Mouse (Mus musculus) embryonic facial prominence, embryonic 10.5 days (tissue): ENCODE measurements around the gene 4932414N04Rik. TPM values are rescaled to one million over a fixed set of nuclear protein-coding genes. Genes with fewer than 3 reads are reported as not detected.
"Not testable (repeated sequence)": the region's sequence is repeated elsewhere in the genome, so short reads cannot be mapped to it uniquely, and the experiment has no call there.

Experiments used
- DNase-seq: peaks from one replicate; pipeline ENCODE4 v3.0.0-alpha.2; 2017; ENCODE audit warnings: low spot score
- H3K27ac ChIP-seq: fragments of 300-500 bp; sonication (generic); replicated peaks from 2 replicates; pipeline ENCODE4 v1.5.1; 2016; ENCODE audit warnings: mild to moderate bottlenecking
- H3K27me3 ChIP-seq: fragments of 300-500 bp; sonication (generic); replicated peaks from 2 replicates; pipeline ENCODE4 v1.6.1; 2016; ENCODE audit warnings: low read depth, mild to moderate bottlenecking; ENCODE audit not compliant: poor library complexity, severe bottlenecking
- H3K36me3 ChIP-seq: fragments of 300-500 bp; sonication (generic); replicated peaks from 2 replicates; pipeline ENCODE4 v1.6.1; 2016; ENCODE audit warnings: mild to moderate bottlenecking, moderate library complexity
- H3K4me1 ChIP-seq: fragments of 300-500 bp; sonication (generic); 2 replicates; pipeline ENCODE4 v1.6.1; 2016
- H3K4me3 ChIP-seq: fragments of 300-500 bp; sonication (generic); 2 replicates; pipeline ENCODE4 v1.5.1; 2016; ENCODE audit warnings: mild to moderate bottlenecking, moderate library complexity
- H3K9me3 ChIP-seq: fragments of 300-500 bp; sonication (generic); 2 replicates; pipeline ENCODE4 v1.6.1; 2016; ENCODE audit warnings: mild to moderate bottlenecking
- WGBS: fragments of 180-500 bp; shearing (Covaris S2); methylation state at CpG from one replicate; pipeline ENCODE4 v1.1.7; 2016; 5-methylcytosine and 5-hydroxymethylcytosine counted together
- polyA plus RNA-seq: library from polyadenylated mRNA; unstranded; fragments of >200 nt; fragmentation: Nextera tagmentation; extraction: Ambion mirVana; gene quantifications from 2 replicates; pipeline ENCODE4 v1.2.1, GENCODE M21; 2016

4932414N04Rik gene
- not detected in 2 replicates for polyA plus RNA-seq

DNA sequence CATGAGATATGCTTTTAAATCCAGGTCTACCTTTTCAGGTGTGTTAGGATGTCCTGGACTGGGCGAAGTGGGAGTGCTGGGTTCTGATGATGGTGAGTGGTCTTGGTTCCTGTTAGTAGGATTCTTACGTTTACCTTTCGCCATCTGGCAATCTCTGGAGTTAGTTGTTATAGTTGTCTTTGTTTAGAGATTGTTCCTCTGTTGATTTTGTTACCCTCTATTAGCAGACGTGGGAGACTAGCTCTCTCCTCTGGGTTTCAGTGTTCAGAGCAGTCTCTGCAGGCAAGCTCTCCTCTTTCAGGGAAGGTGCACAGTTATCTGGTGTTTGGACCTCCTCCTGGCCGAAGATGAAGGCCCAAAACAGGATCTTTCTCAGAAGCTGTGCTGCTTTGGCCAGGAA, at the start of gene 4932414N04Rik:
Gene 4932414N04Rik (plus strand): TSS at position 301 of the 400 bp plus-strand sequence.
- not testable (repeated sequence) for H3K9me3 ChIP-seq, H3K4me3 ChIP-seq, H3K27ac ChIP-seq, DNase-seq, H3K36me3 ChIP-seq, H3K27me3 ChIP-seq, H3K4me1 ChIP-seq
- 86% methylated on average over 2 of the region's 5 CpGs for WGBS

DNA sequence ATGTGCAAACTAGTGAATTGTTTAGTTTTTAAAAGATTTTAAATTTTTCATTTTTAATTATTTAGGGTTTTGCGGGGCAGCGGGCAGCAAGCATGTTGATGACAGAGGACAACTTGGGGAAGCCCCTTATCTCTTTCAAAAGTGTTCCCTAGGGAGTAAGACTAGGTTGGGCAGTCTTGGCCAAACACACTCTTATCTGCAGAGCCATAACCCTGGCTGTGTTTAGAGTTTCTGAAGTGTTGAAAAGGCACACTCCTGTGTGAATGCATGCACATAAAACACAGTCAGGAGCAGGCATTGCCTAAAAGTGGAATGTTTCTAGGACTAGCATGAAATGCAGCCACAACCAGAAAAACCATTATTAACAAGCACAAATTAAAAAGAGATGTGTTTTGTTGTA, 75.9 kb downstream of the 4932414N04Rik start:
- no peak for DNase-seq
- no peaks in the 10 kb centered on the region for H3K36me3 ChIP-seq
- H3K4me1 ChIP-seq, result no peaks in the 10 kb centered on the region
- no peaks in the 10 kb centered on the region for H3K27me3 ChIP-seq
- H3K9me3 ChIP-seq, result no peaks in the 10 kb centered on the region
- H3K27ac ChIP-seq, result no peak overlapping the region
- 86% methylated on average over 2 of the region's 2 CpGs for WGBS
- no peak overlapping the region for H3K4me3 ChIP-seq

GRCm38 (mm10) chr2:68739772-68740739, 83.8 kb downstream of the 4932414N04Rik start:
- no peaks in the 10 kb centered on the region for H3K27me3 ChIP-seq
- H3K27ac ChIP-seq, result no peak overlapping the region
- no peaks in the 10 kb centered on the region for H3K36me3 ChIP-seq
- H3K4me1 ChIP-seq, result no peaks in the 10 kb centered on the region
- no peak overlapping the region for H3K4me3 ChIP-seq
- H3K9me3 ChIP-seq, result 0 out of 2 replicates have a peak, but pooled peaks cover 2% of the 10 kb centered on the region
- DNase-seq, result no peak
- WGBS, result 89% methylated on average over 5 of the region's 5 CpGs

- Histone ChIP-seq H3K36me3 (no peaks in the 10 kb centered on the region), H3K9me3 (0 out of 2 replicates have a peak, but pooled peaks cover 2% of the 10 kb centered on the region), H3K27ac (no peak overlapping the region), H3K4me3 (no peak overlapping the region), H3K4me1 (no peaks in the 10 kb centered on the region), H3K27me3 (no peaks in the 10 kb centered on the region)
- no peak for DNase-seq
- 75% methylated on average over 4 of the region's 4 CpGs for WGBS
Observed at GRCm38 (mm10) chr2:68744599-68744998, 88.3 kb downstream of the 4932414N04Rik start.

DNA sequence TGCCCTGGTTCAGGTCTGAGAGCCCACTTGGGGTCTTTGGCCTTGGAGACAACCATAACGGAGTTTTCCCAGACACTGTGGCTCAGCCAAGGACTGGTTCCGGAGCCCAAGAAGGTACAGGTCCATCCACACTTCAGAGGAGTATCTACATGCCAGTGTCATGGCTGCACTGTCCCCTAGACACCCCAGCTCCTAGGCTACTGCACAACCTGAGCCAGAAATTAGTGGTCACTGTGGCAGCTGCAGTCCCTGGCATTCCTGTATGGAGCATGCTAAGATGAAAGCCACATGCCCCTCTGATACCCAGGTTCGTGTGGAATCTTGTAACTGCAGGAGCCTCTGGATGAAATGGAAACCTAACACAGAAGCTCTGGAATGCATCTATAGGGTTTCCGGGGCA, 99.9 kb downstream of the 4932414N04Rik start:
- H3K4me3 ChIP-seq, result no peak overlapping the region
- DNase-seq, result no peak
- 74% methylated on average over 4 of the region's 4 CpGs for WGBS
- H3K36me3 ChIP-seq, result no peaks in the 10 kb centered on the region
- no peaks in the 10 kb centered on the region for H3K4me1 ChIP-seq
- no peak overlapping the region for H3K27ac ChIP-seq
- no peaks in the 10 kb centered on the region for H3K27me3 ChIP-seq
- H3K9me3 ChIP-seq, result no peaks in the 10 kb centered on the region

DNA sequence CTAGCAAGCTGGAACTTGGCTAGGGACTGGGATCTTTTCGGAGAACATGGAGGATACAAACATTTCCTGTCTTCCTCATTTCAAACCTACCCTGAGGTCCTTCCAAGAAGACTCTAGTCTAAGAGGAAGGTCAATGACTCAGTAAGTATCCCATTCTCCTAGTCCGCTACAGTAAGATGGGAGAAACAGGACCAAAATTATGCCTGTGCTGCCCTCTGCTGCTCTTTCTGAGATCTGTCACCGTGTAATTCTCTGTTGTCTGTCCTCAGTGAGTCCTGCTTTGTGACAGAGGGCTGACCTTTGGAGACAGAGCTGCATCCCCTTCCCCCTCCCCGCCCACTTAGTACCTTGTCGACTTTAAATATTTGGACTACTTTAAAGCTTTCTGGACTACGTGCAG, 100.5 kb downstream of the 4932414N04Rik start:
- H3K27ac ChIP-seq, result no peak overlapping the region
- 24% methylated on average over 6 of the region's 6 CpGs for WGBS
- H3K36me3 ChIP-seq, result no peaks in the 10 kb centered on the region
- DNase-seq, result peak; percentile 49
- no peaks in the 10 kb centered on the region for H3K27me3 ChIP-seq
- no peaks in the 10 kb centered on the region for H3K4me1 ChIP-seq
- no peaks in the 10 kb centered on the region for H3K9me3 ChIP-seq
- no peak overlapping the region for H3K4me3 ChIP-seq

- Histone ChIP-seq H3K27ac (no peak overlapping the region), H3K4me1 (no peaks in the 10 kb centered on the region), H3K9me3 (no peaks in the 10 kb centered on the region), H3K36me3 (no peaks in the 10 kb centered on the region), H3K27me3 (no peaks in the 10 kb centered on the region), H3K4me3 (no peak overlapping the region)
- WGBS, result 70% methylated on average over 1 of the region's 1 CpGs
- no peak for DNase-seq
Observed at GRCm38 (mm10) chr2:68765371-68765770, 109.1 kb downstream of the 4932414N04Rik start.

DNA sequence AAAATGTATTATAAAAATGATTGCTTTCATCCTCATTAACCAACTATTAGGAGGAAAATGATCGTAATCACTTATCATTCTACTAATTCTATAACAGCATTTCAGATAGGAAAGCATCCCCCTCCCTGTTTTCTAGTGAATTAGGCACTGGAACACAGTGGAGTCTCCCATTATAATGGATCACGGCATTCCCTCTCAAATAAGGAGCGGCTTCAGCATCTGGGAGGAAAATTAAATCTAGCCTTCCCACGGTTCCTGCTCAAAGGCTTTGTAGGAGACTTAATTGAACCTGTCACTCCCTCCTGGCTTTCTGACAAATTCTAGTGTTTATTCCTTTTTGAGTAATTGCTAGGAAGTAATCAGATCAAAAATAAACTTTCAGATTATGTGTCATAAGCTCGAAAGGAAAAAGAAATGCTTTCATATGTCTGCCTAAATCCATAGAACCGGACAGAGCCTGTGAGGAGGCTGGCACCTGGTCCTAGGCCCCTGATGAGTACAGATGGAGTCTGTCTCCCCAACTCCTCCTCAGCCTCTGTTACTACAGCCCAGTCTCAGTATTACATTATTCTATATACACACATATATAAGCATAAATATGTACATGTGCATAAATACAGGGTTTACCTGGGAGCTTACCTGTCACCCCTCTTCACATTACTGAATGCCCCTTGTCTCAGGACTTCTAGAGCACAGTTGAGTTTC, 111.1 kb downstream of the 4932414N04Rik start:
- H3K36me3 ChIP-seq, result no peaks in the 10 kb centered on the region
- H3K4me1 ChIP-seq, result no peaks in the 10 kb centered on the region
- H3K27ac ChIP-seq, result no peak overlapping the region
- DNase-seq, result no peak
- H3K4me3 ChIP-seq, result no peak overlapping the region
- WGBS, result 73% methylated on average over 6 of the region's 6 CpGs
- no peaks in the 10 kb centered on the region for H3K9me3 ChIP-seq
- H3K27me3 ChIP-seq, result no peaks in the 10 kb centered on the region

- Histone ChIP-seq H3K4me3 (peak overlapping the region; percentile 41), H3K4me1 (peaks cover 8% of the 10 kb centered on the region), H3K9me3 (no peaks in the 10 kb centered on the region), H3K27ac (peak overlapping the region; percentile 81), H3K36me3 (no peaks in the 10 kb centered on the region), H3K27me3 (no peaks in the 10 kb centered on the region)
- peak; percentile 30 for DNase-seq
- 49% methylated on average over 16 of the region's 16 CpGs for whole genome bisulfite sequencing
Observed at GRCm38 (mm10) chr2:68782268-68783132, 126.2 kb downstream of the 4932414N04Rik start.

DNA sequence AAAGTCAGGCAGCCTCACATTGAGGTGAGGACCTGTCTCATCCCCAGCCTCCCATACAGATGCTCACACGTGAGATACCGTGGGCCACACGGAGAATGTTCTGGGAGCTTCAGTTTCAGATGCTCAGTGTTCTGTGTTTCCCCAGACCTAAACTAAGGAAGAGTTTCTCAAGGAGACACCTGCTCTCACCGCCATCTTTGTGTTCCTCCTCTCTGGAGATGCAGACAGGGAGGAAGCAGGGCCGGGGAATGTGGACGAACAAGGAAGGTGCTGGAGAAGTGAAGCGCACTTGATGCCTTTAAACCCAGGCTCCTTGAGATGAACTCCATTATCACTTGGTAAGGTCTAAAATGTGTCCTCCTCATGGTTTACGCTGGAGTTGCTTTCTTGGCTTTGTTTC, 127.4 kb downstream of the 4932414N04Rik start:
- not testable (repeated sequence) for DNase-seq, H3K9me3 ChIP-seq, H3K4me1 ChIP-seq, H3K27me3 ChIP-seq, H3K36me3 ChIP-seq, H3K27ac ChIP-seq, H3K4me3 ChIP-seq
- 90% methylated on average over 8 of the region's 8 CpGs for WGBS

DNA sequence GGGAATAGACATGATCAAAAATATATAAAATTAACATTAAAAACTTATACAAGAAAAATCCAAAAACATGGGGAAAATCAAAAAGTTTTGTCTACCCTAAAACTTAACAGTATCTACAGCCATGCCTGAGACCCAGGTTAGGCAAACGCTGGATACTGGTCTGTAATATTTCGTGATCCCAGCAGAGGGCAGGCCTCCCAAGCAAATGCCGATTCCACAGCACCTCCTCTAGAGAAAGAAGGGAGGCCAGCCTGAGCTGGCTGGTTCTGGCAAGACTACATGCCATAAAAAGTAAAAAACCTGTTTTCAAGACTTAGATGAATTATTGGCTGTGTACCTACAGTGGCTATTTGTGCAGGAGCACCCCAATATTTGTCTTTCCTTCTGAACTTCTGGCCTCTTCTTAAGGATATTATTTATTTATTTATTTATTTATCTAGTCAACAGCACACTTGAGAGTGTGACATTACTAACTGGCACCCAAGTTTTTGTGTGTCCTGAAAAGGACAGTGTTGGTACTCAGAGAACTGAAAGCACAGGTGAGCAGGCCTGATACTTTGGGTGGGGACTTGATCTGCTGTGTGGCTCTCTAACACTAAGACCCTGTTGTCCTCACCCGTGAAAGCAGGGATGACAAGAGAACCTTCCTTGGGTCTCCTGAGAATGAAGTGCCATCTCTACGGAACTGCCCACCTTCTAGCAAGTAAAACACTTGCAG, 128.6 kb downstream of the 4932414N04Rik start:
- no peaks in the 10 kb centered on the region for H3K9me3 ChIP-seq
- no peaks in the 10 kb centered on the region for H3K27me3 ChIP-seq
- no peak overlapping the region for H3K27ac ChIP-seq
- WGBS, result 35% methylated on average over 5 of the region's 5 CpGs
- no peaks in the 10 kb centered on the region for H3K36me3 ChIP-seq
- H3K4me3 ChIP-seq, result no peak overlapping the region
- peak; percentile 80 for DNase-seq
- peaks cover 8% of the 10 kb centered on the region for H3K4me1 ChIP-seq
